In genomic region chr4:117890750-117891149, GRCm38 (mm10) we compare ENCODE assay signal across 10 mouse cellular contexts. TPM values are rescaled to one million over a fixed set of nuclear protein-coding genes. Genes with fewer than 3 reads are reported as not detected.
DNase-seq lines count a peak whose midpoint lies in the region; ATAC-seq lines count a peak whose summit lies in the region.
"Had no signal": no experiment of that assay in that cellular context is flagged by ENCODE, and none has a peak within 500 bp of the region (broad histone marks: within the 10 kb centered on the region; RNA-seq: fewer than 3 reads in every experiment).

No protein-coding gene starts in this region.

- peak overlapping the region; percentile 80 for H3K4me3 ChIP-seq in kidney, embryonic 15.5 days (replicated peaks)
- peak overlapping the region; percentile 76; the same call in 1 of the 2 replicates for H3K4me3 ChIP-seq in embryonic facial prominence, embryonic 12.5 days
- peak overlapping the region; percentile 76 for H3K4me3 ChIP-seq in hindbrain, embryonic 16.5 days (ENCODE audit: low read length)
- H3K4me3 ChIP-seq in midbrain, embryonic 16.5 days (ENCODE audit: low read depth, low read length) = no peak overlapping the region

- H3K27ac ChIP-seq in kidney, embryonic 15.5 days = no peak overlapping the region
- no peak overlapping the region for H3K27ac ChIP-seq in embryonic facial prominence, embryonic 12.5 days
- no peak overlapping the region for H3K27ac ChIP-seq in hindbrain, embryonic 16.5 days (ENCODE audit: low read depth, low read length)
- H3K27ac ChIP-seq in midbrain, embryonic 16.5 days (ENCODE audit: low read length) = no peak overlapping the region

- DNase-seq in kidney, postnatal 36 days = no peak
- DNase-seq in left cerebral cortex, adult 8-10 months (ENCODE audit: low spot score in 2 of 2) = no peak
- DNase-seq in thymus, adult 18-20 months = no peak
- no peak for DNase-seq in left cerebral cortex, adult 18-20 months (ENCODE audit: low spot score in 2 of 2)
- DNase-seq: kidney, adult 2 months had no signal

- peak overlapping the region; percentile 84 for H3K4me2 ChIP-seq in kidney, embryonic 15.5 days
- peak overlapping the region; percentile 87 for H3K4me2 ChIP-seq in embryonic facial prominence, embryonic 12.5 days (replicated peaks)
- peak overlapping the region; percentile 90 for H3K4me2 ChIP-seq in hindbrain, embryonic 16.5 days (ENCODE audit: low read length)
- peak overlapping the region; percentile 92; the same call in 1 of the 2 replicates for H3K4me2 ChIP-seq in midbrain, embryonic 16.5 days (ENCODE audit: low read length)

- H3K27me3 ChIP-seq in kidney, embryonic 15.5 days = no peaks in the 10 kb centered on the region
- H3K27me3 ChIP-seq in embryonic facial prominence, embryonic 12.5 days = no peaks in the 10 kb centered on the region
- no peaks in the 10 kb centered on the region for H3K27me3 ChIP-seq in hindbrain, embryonic 16.5 days (replicated peaks; ENCODE audit: control insufficient read depth, insufficient read depth, low read length)
- H3K27me3 ChIP-seq in midbrain, embryonic 16.5 days (ENCODE audit: control insufficient read depth, insufficient read depth, low read depth, low read length) = no peaks in the 10 kb centered on the region

- WGBS in kidney, embryonic 15.5 days = 76% methylated on average over 8 of the region's 8 CpGs
- 85% methylated on average over 8 of the region's 8 CpGs for WGBS in embryonic facial prominence, embryonic 12.5 days
- WGBS in hindbrain, embryonic 16.5 days = 72% methylated on average over 8 of the region's 8 CpGs
- WGBS in midbrain, embryonic 16.5 days = 47% methylated on average over 8 of the region's 8 CpGs

- H3K4me1 ChIP-seq in kidney, embryonic 15.5 days = peaks cover 30% of the 10 kb centered on the region
- peaks cover 18% of the 10 kb centered on the region for H3K4me1 ChIP-seq in embryonic facial prominence, embryonic 12.5 days
- H3K4me1 ChIP-seq in hindbrain, embryonic 16.5 days (ENCODE audit: control insufficient read depth, insufficient read depth, low read depth, low read length) = peaks cover 23% of the 10 kb centered on the region
- peaks cover 20% of the 10 kb centered on the region for H3K4me1 ChIP-seq in midbrain, embryonic 16.5 days (ENCODE audit: control insufficient read depth, insufficient read depth, low read length)

- H3K9ac ChIP-seq in kidney, embryonic 15.5 days = no peak overlapping the region
- H3K9ac ChIP-seq in embryonic facial prominence, embryonic 12.5 days = no peak overlapping the region
- no peak overlapping the region for H3K9ac ChIP-seq in hindbrain, embryonic 16.5 days (ENCODE audit: low read depth, low read length)
- H3K9ac ChIP-seq in midbrain, embryonic 16.5 days (ENCODE audit: low read depth, low read length) = no peak overlapping the region; the same call in 1 of the 2 replicates

- ATAC-seq in kidney, embryonic 15.5 days (replicated peaks; ENCODE audit: low FRiP score) = no peak
- ATAC-seq in embryonic facial prominence, embryonic 12.5 days (ENCODE audit: insufficient number of reproducible peaks, insufficient read depth, low FRiP score, low TSS enrichment) = no peak
- ATAC-seq in hindbrain, embryonic 16.5 days = no peak
- ATAC-seq in midbrain, embryonic 16.5 days = no peak

- H3K9me3 ChIP-seq in kidney, embryonic 15.5 days (replicated peaks) = no peaks in the 10 kb centered on the region
- no peaks in the 10 kb centered on the region for H3K9me3 ChIP-seq in embryonic facial prominence, embryonic 12.5 days
- H3K9me3 ChIP-seq in hindbrain, embryonic 16.5 days (ENCODE audit: control insufficient read depth, low read length) = no peaks in the 10 kb centered on the region
- no peaks in the 10 kb centered on the region for H3K9me3 ChIP-seq in midbrain, embryonic 16.5 days (replicated peaks; ENCODE audit: control insufficient read depth, low read length, poor library complexity, severe bottlenecking)

- peaks cover 38% of the 10 kb centered on the region for H3K36me3 ChIP-seq in kidney, embryonic 15.5 days
- H3K36me3 ChIP-seq in embryonic facial prominence, embryonic 12.5 days = peaks cover 37% of the 10 kb centered on the region
- H3K36me3 ChIP-seq in hindbrain, embryonic 16.5 days (ENCODE audit: control insufficient read depth, insufficient read depth, low read length) = peaks cover 11% of the 10 kb centered on the region
- H3K36me3 ChIP-seq in midbrain, embryonic 16.5 days (ENCODE audit: control insufficient read depth, insufficient read depth, low read length) = peaks cover 4% of the 10 kb centered on the region; the same call in 1 of the 2 replicates

RNA-seq across cellular contexts. Expression of gene Dph2, which starts 1.1 kb away (rescaled TPM):
- polyA plus RNA-seq in kidney, embryonic 15.5 days (2015; fragmentation: Nextera tagmentation; extraction: Ambion mirVana) = 21.2 and 22.2 TPM in 2 replicates
- 21.0 and 21.7 TPM in 2 replicates for polyA plus RNA-seq in embryonic facial prominence, embryonic 12.5 days (2016; fragmentation: Nextera tagmentation; extraction: Ambion mirVana)
- polyA plus RNA-seq in hindbrain, embryonic 16.5 days (2015; fragmentation: Nextera tagmentation; extraction: Ambion mirVana) = 21.8 and 24.0 TPM in 2 replicates
- 21.2 and 23.1 TPM in 2 replicates for polyA plus RNA-seq in midbrain, embryonic 16.5 days (2015; fragmentation: Nextera tagmentation; extraction: Ambion mirVana)
- 10 to 100 TPM in 2 of 4 experiments, 1 to 10 TPM in 2; 9.5 to 12.0 (median 10.7) TPM for total RNA-seq in left cerebral cortex, adult 8-10 months (2022)
- total RNA-seq in left cerebral cortex, adult 18-20 months (2021) = 1 to 10 TPM; 9.2 to 9.8 TPM

RNA-seq across cellular contexts. Expression of gene Atp6v0b, which starts 3.6 kb away (rescaled TPM):
- 212 and 221 TPM in 2 replicates for polyA plus RNA-seq in kidney, embryonic 15.5 days (2015; fragmentation: Nextera tagmentation; extraction: Ambion mirVana)
- 181 and 194 TPM in 2 replicates for polyA plus RNA-seq in embryonic facial prominence, embryonic 12.5 days (2016; fragmentation: Nextera tagmentation; extraction: Ambion mirVana)
- polyA plus RNA-seq in hindbrain, embryonic 16.5 days (2015; fragmentation: Nextera tagmentation; extraction: Ambion mirVana) = 631 and 701 TPM in 2 replicates
- 581 and 673 TPM in 2 replicates for polyA plus RNA-seq in midbrain, embryonic 16.5 days (2015; fragmentation: Nextera tagmentation; extraction: Ambion mirVana)
- 100 to 1,000 TPM; 386 to 441 (median 416) TPM for total RNA-seq in left cerebral cortex, adult 8-10 months (2022)
- total RNA-seq in left cerebral cortex, adult 18-20 months (2021) = 100 to 1,000 TPM; 421 to 464 TPM

RNA-seq across cellular contexts. Expression of gene B4galt2, which starts 7.5 kb away (rescaled TPM):
- polyA plus RNA-seq in kidney, embryonic 15.5 days (2015; fragmentation: Nextera tagmentation; extraction: Ambion mirVana) = 17.7 and 19.8 TPM in 2 replicates
- 42.8 and 43.1 TPM in 2 replicates for polyA plus RNA-seq in embryonic facial prominence, embryonic 12.5 days (2016; fragmentation: Nextera tagmentation; extraction: Ambion mirVana)
- polyA plus RNA-seq in hindbrain, embryonic 16.5 days (2015; fragmentation: Nextera tagmentation; extraction: Ambion mirVana) = 64.4 and 65.6 TPM in 2 replicates
- polyA plus RNA-seq in midbrain, embryonic 16.5 days (2015; fragmentation: Nextera tagmentation; extraction: Ambion mirVana) = 58.8 and 65.5 TPM in 2 replicates
- total RNA-seq in left cerebral cortex, adult 8-10 months (2022) = 10 to 100 TPM; 73.0 to 85.0 (median 79.7) TPM
- total RNA-seq in left cerebral cortex, adult 18-20 months (2021) = 10 to 100 TPM; 82.6 to 89.3 TPM
- total RNA-seq: common myeloid progenitor, adult 5-6 weeks had no signal

RNA-seq across cellular contexts. Expression of gene Ccdc24, which starts 18.4 kb away (rescaled TPM):
- 0.89 and 1.8 TPM in 2 replicates for polyA plus RNA-seq in kidney, embryonic 15.5 days (2015; fragmentation: Nextera tagmentation; extraction: Ambion mirVana)
- 1.8 and 2.3 TPM in 2 replicates for polyA plus RNA-seq in embryonic facial prominence, embryonic 12.5 days (2016; fragmentation: Nextera tagmentation; extraction: Ambion mirVana)
- 2.1 and 2.2 TPM in 2 replicates for polyA plus RNA-seq in hindbrain, embryonic 16.5 days (2015; fragmentation: Nextera tagmentation; extraction: Ambion mirVana)
- 2.3 and 2.4 TPM in 2 replicates for polyA plus RNA-seq in midbrain, embryonic 16.5 days (2015; fragmentation: Nextera tagmentation; extraction: Ambion mirVana)
- under 1 TPM; 0.33 to 0.94 (median 0.67) TPM for total RNA-seq in left cerebral cortex, adult 8-10 months (2022)
- under 1 TPM; 0.37 to 0.84 TPM for total RNA-seq in left cerebral cortex, adult 18-20 months (2021)

RNA-seq across cellular contexts. Expression of gene Ipo13, which starts 24.0 kb away (rescaled TPM):
- 39.8 and 47.3 TPM in 2 replicates for polyA plus RNA-seq in kidney, embryonic 15.5 days (2015; fragmentation: Nextera tagmentation; extraction: Ambion mirVana)
- polyA plus RNA-seq in embryonic facial prominence, embryonic 12.5 days (2016; fragmentation: Nextera tagmentation; extraction: Ambion mirVana) = 50.3 and 52.6 TPM in 2 replicates
- 63.1 and 76.2 TPM in 2 replicates for polyA plus RNA-seq in hindbrain, embryonic 16.5 days (2015; fragmentation: Nextera tagmentation; extraction: Ambion mirVana)
- polyA plus RNA-seq in midbrain, embryonic 16.5 days (2015; fragmentation: Nextera tagmentation; extraction: Ambion mirVana) = 66.9 and 69.5 TPM in 2 replicates
- 100 to 1,000 TPM; 122 to 133 (median 124) TPM for total RNA-seq in left cerebral cortex, adult 8-10 months (2022)
- total RNA-seq in left cerebral cortex, adult 18-20 months (2021) = 100 to 1,000 TPM; 106 to 125 TPM
